Mouse (Mus musculus): ENCODE measurements around the gene Tmc5. TPM values are rescaled to one million over a fixed set of nuclear protein-coding genes. Genes with fewer than 3 reads are reported as not detected.

Gene Tmc5
- polyA plus RNA-seq, 1 experiment from 2014 or later, result 0.55 TPM

- Histone ChIP-seq H3K9ac (no peak overlapping the region), H3K27me3 (no peaks in the 10 kb centered on the region), H3K27ac (replicated peaks) (no peak overlapping the region), H3K9me3 (replicated peaks) (no peaks in the 10 kb centered on the region), H3K4me1 (no peaks in the 10 kb centered on the region), H3K4me2 (replicated peaks) (no peak overlapping the region), H3K4me3 (replicated peaks) (no peak overlapping the region), H3K36me3 (no peaks in the 10 kb centered on the region)
- 80% methylated on average over 7 of the region's 7 CpGs for WGBS
- ATAC-seq (ENCODE audit: insufficient number of reproducible peaks, low FRiP score, low TSS enrichment, low read depth), result no peak
These were observed 52.2 kb downstream of the Tmc5 start for GRCm38 (mm10) chr7:118649328-118649727.

GRCm38 (mm10) chr7:118650119-118650518, 53.0 kb downstream of the Tmc5 start:
- no peak for ATAC-seq (ENCODE audit: insufficient number of reproducible peaks, low FRiP score, low TSS enrichment, low read depth)
- Histone ChIP-seq H3K27me3 (no peaks in the 10 kb centered on the region), H3K9ac (no peak overlapping the region), H3K36me3 (no peaks in the 10 kb centered on the region), H3K9me3 (replicated peaks) (no peaks in the 10 kb centered on the region), H3K4me1 (no peaks in the 10 kb centered on the region), H3K4me2 (replicated peaks) (no peak overlapping the region), H3K27ac (replicated peaks) (no peak overlapping the region), H3K4me3 (replicated peaks) (no peak overlapping the region)
- 89% methylated on average over 4 of the region's 4 CpGs for WGBS

GRCm38 (mm10) chr7:118650891-118651290, 53.8 kb downstream of the Tmc5 start:
- no peak overlapping the region for H3K9ac ChIP-seq
- H3K9me3 ChIP-seq (replicated peaks), result no peaks in the 10 kb centered on the region
- no peak overlapping the region for H3K4me2 ChIP-seq (replicated peaks)
- H3K27me3 ChIP-seq, result no peaks in the 10 kb centered on the region
- no peak overlapping the region for H3K27ac ChIP-seq (replicated peaks)
- 64% methylated on average over 1 of the region's 1 CpGs for WGBS
- ATAC-seq (ENCODE audit: insufficient number of reproducible peaks, low FRiP score, low TSS enrichment, low read depth), result no peak
- H3K4me1 ChIP-seq, result no peaks in the 10 kb centered on the region
- no peaks in the 10 kb centered on the region for H3K36me3 ChIP-seq
- H3K4me3 ChIP-seq (replicated peaks), result no peak overlapping the region

- no peaks in the 10 kb centered on the region for H3K9me3 ChIP-seq (replicated peaks)
These were observed 55.6 kb downstream of the Tmc5 start for GRCm38 (mm10) chr7:118652572-118653295.

GRCm38 (mm10) chr7:118656730-118657129, 59.6 kb downstream of the Tmc5 start:
- no peak for ATAC-seq (ENCODE audit: insufficient number of reproducible peaks, low FRiP score, low TSS enrichment, low read depth)
- Histone ChIP-seq H3K36me3 (no peaks in the 10 kb centered on the region), H3K4me1 (no peaks in the 10 kb centered on the region), H3K9ac (no peak overlapping the region), H3K4me3 (replicated peaks) (no peak overlapping the region), H3K4me2 (replicated peaks) (no peak overlapping the region), H3K27ac (replicated peaks) (no peak overlapping the region), H3K27me3 (no peaks in the 10 kb centered on the region), H3K9me3 (replicated peaks) (no peaks in the 10 kb centered on the region)
- WGBS, result 33% methylated on average over 6 of the region's 6 CpGs

More at GRCm38 (mm10) chr7:118652572-118653295, 55.6 kb downstream of the Tmc5 start:
- Histone ChIP-seq H3K4me2 (replicated peaks) (no peak overlapping the region), H3K4me3 (replicated peaks) (no peak overlapping the region), H3K9ac (no peak overlapping the region), H3K36me3 (no peaks in the 10 kb centered on the region), H3K27me3 (no peaks in the 10 kb centered on the region), H3K27ac (replicated peaks) (no peak overlapping the region), H3K4me1 (no peaks in the 10 kb centered on the region)
- 79% methylated on average over 6 of the region's 6 CpGs for WGBS
- ATAC-seq (ENCODE audit: insufficient number of reproducible peaks, low FRiP score, low TSS enrichment, low read depth), result no peak

GRCm38 (mm10) chr7:118667773-118668172, 70.7 kb downstream of the Tmc5 start:
- H3K27me3 ChIP-seq, result no peaks in the 10 kb centered on the region
- H3K9ac ChIP-seq, result no peak overlapping the region
- no peaks in the 10 kb centered on the region for H3K36me3 ChIP-seq
- 94% methylated on average over 2 of the region's 2 CpGs for WGBS
- no peak overlapping the region for H3K4me3 ChIP-seq (replicated peaks)
- no peaks in the 10 kb centered on the region for H3K9me3 ChIP-seq (replicated peaks)
- no peak for ATAC-seq (ENCODE audit: insufficient number of reproducible peaks, low FRiP score, low TSS enrichment, low read depth)
- H3K4me2 ChIP-seq (replicated peaks), result no peak overlapping the region
- H3K4me1 ChIP-seq, result no peaks in the 10 kb centered on the region
- H3K27ac ChIP-seq (replicated peaks), result no peak overlapping the region

GRCm38 (mm10) chr7:118670142-118670541, 73.0 kb downstream of the Tmc5 start:
- H3K9ac ChIP-seq, result no peak overlapping the region
- no peak overlapping the region for H3K4me2 ChIP-seq (replicated peaks)
- H3K4me1 ChIP-seq, result no peaks in the 10 kb centered on the region
- H3K36me3 ChIP-seq, result no peaks in the 10 kb centered on the region
- H3K27ac ChIP-seq (replicated peaks), result no peak overlapping the region
- H3K4me3 ChIP-seq (replicated peaks), result no peak overlapping the region
- H3K9me3 ChIP-seq (replicated peaks), result no peaks in the 10 kb centered on the region
- ATAC-seq (ENCODE audit: insufficient number of reproducible peaks, low FRiP score, low TSS enrichment, low read depth), result no peak
- 59% methylated on average over 4 of the region's 4 CpGs for WGBS
- no peaks in the 10 kb centered on the region for H3K27me3 ChIP-seq

- no peak overlapping the region for H3K9ac ChIP-seq
- H3K27ac ChIP-seq (replicated peaks), result no peak overlapping the region
- no peak for ATAC-seq (ENCODE audit: insufficient number of reproducible peaks, low FRiP score, low TSS enrichment, low read depth)
- no peaks in the 10 kb centered on the region for H3K36me3 ChIP-seq
- 93% methylated on average over 4 of the region's 4 CpGs for WGBS
- no peak overlapping the region for H3K4me3 ChIP-seq (replicated peaks)
- H3K4me2 ChIP-seq (replicated peaks), result no peak overlapping the region
- no peaks in the 10 kb centered on the region for H3K4me1 ChIP-seq
- no peaks in the 10 kb centered on the region for H3K9me3 ChIP-seq (replicated peaks)
- H3K27me3 ChIP-seq, result no peaks in the 10 kb centered on the region
These were observed 79.7 kb downstream of the Tmc5 start for GRCm38 (mm10) chr7:118676826-118677225.

- H3K4me1 ChIP-seq, result no peaks in the 10 kb centered on the region
- H3K9ac ChIP-seq, result no peak overlapping the region
- H3K4me3 ChIP-seq (replicated peaks), result no peak overlapping the region
- H3K9me3 ChIP-seq (replicated peaks), result no peaks in the 10 kb centered on the region
- H3K36me3 ChIP-seq, result peaks cover 46% of the 10 kb centered on the region
- no peak for ATAC-seq (ENCODE audit: insufficient number of reproducible peaks, low FRiP score, low TSS enrichment, low read depth)
- H3K27ac ChIP-seq (replicated peaks), result no peak overlapping the region
- H3K27me3 ChIP-seq, result no peaks in the 10 kb centered on the region
- no peak overlapping the region for H3K4me2 ChIP-seq (replicated peaks)
- 18% methylated on average over 5 of the region's 5 CpGs for WGBS
These were observed 91.1 kb downstream of the Tmc5 start for GRCm38 (mm10) chr7:118688199-118688598.

GRCm38 (mm10) chr7:118689088-118689487, 92.0 kb downstream of the Tmc5 start:
- peaks cover 55% of the 10 kb centered on the region for H3K36me3 ChIP-seq
- H3K9ac ChIP-seq, result no peak overlapping the region
- ATAC-seq (ENCODE audit: insufficient number of reproducible peaks, low FRiP score, low TSS enrichment, low read depth), result no peak
- 87% methylated on average over 7 of the region's 7 CpGs for WGBS
- no peaks in the 10 kb centered on the region for H3K4me1 ChIP-seq
- H3K4me3 ChIP-seq (replicated peaks), result no peak overlapping the region
- no peaks in the 10 kb centered on the region for H3K9me3 ChIP-seq (replicated peaks)
- no peak overlapping the region for H3K4me2 ChIP-seq (replicated peaks)
- no peaks in the 10 kb centered on the region for H3K27me3 ChIP-seq
- H3K27ac ChIP-seq (replicated peaks), result no peak overlapping the region

- ATAC-seq (ENCODE audit: insufficient number of reproducible peaks, low FRiP score, low TSS enrichment, low read depth), result no peak
- Histone ChIP-seq H3K27me3 (no peaks in the 10 kb centered on the region), H3K27ac (replicated peaks) (no peak overlapping the region), H3K9ac (no peak overlapping the region), H3K4me2 (replicated peaks) (no peak overlapping the region), H3K9me3 (replicated peaks) (no peaks in the 10 kb centered on the region), H3K4me1 (no peaks in the 10 kb centered on the region), H3K4me3 (replicated peaks) (no peak overlapping the region), H3K36me3 (peaks cover 73% of the 10 kb centered on the region)
- WGBS, result 81% methylated on average over 2 of the region's 2 CpGs
These were observed 94.2 kb downstream of the Tmc5 start for GRCm38 (mm10) chr7:118691287-118691686.

- Histone ChIP-seq H3K4me3 (replicated peaks) (no peak overlapping the region), H3K9me3 (replicated peaks) (no peaks in the 10 kb centered on the region), H3K4me1 (no peaks in the 10 kb centered on the region), H3K27me3 (no peaks in the 10 kb centered on the region), H3K27ac (replicated peaks) (no peak overlapping the region), H3K36me3 (peaks cover 57% of the 10 kb centered on the region), H3K4me2 (replicated peaks) (no peak overlapping the region), H3K9ac (no peak overlapping the region)
- WGBS, result 92% methylated on average over 6 of the region's 6 CpGs
- no peak for ATAC-seq (ENCODE audit: insufficient number of reproducible peaks, low FRiP score, low TSS enrichment, low read depth)
These were observed 99.0 kb downstream of the Tmc5 start for GRCm38 (mm10) chr7:118696146-118696545.

Measured in embryonic facial prominence, embryonic 15.5 days (tissue).